Mouse (Mus musculus): ENCODE measurements around the gene Zcchc10.
A peak's percentile ranks its signal among the peaks of the same experiment; 100 is the strongest.
"Not testable (repeated sequence)": the region's sequence is repeated elsewhere in the genome, so short reads cannot be mapped to it uniquely, and the experiment has no call there.

Zcchc10 gene

DNA sequence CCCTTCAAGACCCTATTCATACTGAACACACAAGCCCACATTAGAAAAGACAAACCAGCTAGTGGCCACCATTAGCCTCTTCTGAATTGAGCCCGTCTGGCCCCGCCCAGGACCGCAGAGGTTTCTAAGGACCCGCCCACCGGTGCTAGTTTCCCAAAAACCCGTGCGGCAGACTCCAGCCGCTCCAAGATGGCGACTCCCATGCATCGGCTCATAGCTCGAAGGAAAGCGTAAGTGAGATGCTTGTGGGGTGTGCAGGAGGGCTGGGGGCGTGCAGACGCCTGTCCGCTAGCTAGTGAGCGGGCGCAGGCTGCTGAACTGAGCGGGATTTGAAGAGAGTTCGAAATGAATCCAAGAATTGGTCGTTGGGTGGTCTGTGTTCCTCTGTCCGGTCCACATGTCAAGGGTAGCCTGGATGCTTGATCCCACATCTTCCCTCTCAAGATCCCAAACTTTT lies at the start of gene Zcchc10:
Gene Zcchc10 (plus strand): TSS at position 168 of the 457 bp plus-strand sequence.
- peak; percentile 86 for DNase-seq

DNA sequence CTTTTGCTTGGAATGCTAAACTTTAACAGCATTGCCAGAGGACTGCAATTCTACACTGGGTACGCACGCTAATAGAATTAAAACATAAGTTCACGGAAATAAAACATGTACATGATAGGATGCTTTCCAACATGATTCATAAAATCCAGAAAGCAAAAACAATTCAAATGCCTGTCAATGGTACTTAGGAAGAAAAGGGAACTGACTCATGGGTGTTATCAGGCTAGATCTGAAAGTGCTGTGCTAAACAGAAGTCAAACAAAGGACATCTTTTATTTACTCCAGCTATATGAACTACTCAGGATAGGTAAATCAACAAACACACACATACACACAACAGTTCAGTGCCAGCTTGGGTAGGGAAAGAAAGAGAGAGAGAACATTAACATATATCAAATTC lies 49.1 kb upstream of the Zcchc10 start:
- DNase-seq, result no peak

DNA sequence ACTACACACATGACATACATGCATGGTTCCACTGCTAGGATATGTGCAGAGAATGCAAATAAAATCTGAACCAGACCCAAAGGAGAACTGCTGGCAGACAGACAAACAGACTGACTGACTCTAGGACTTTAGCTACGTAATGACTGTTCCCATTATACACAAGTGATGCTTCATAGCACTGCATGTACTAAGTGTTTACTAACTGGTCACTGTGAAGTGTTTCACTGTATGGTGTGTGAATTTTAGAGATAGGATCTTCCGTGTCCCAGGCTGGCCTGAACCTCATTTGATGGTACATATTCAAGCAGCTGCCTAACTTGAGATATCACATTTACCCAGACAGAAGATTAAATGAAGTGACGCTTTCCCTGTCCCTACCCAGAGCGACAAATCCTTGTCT lies 46.1 kb upstream of the Zcchc10 start:
- DNase-seq, result no peak

DNA sequence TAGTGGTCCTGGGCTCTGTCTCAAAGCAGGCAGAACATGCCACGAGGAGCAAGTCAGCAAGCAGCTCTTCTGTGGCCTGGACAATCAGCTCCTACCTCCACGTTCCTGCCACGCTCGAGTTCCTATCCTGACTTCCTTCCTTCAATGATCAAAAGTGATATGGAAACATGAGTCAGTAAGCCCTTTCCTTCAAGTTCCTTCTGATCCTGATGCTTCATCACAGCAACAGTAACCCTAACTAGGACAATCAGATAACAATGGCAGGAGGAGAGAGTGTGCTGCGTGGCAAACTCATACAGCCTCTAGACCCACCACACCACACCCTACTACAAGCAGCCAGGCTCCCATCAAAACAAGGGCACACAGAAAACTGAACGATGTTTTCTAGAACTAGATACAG lies 38.6 kb upstream of the Zcchc10 start:
- DNase-seq, result no peak

DNA sequence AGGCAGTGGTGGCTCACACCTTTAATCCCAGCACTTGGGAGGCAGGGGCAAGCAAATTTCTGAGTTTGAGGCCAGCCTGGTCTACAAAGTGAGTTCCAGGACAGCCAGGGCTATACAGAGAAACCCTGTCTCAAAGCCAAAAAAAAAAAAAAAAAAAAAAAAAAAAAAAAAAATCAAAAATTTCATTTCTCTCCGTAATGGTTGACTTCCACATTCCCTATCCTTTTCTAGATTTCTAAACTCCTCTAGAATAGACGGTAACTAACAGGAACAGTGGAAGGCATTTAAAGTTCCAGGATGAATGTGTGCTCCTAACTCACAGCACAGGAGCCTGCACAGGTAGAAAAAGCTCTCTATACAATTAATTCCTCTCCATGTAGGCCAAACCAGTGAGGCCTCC lies 34.3 kb upstream of the Zcchc10 start:
- not testable (repeated sequence) for DNase-seq

DNA sequence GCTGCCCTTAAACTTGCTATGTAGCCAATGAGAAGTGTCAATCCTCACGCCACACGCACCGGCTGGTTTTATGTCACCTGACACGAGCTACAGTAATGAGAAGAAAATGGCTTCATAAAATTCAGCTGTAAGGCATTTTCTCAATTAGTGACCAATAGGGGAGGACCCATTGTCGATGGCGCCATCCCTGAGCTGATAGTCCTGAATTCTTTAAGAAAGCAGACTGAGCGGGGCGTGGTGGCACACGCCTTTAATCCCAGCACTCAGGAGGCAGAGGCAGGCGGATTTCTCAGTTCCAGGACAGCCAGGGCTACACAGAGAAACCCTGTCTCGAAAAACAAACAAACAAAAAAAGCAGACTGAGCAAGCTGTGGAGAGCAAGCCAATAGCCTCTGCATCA lies 33.6 kb upstream of the Zcchc10 start:
- DNase-seq, result no peak

DNA sequence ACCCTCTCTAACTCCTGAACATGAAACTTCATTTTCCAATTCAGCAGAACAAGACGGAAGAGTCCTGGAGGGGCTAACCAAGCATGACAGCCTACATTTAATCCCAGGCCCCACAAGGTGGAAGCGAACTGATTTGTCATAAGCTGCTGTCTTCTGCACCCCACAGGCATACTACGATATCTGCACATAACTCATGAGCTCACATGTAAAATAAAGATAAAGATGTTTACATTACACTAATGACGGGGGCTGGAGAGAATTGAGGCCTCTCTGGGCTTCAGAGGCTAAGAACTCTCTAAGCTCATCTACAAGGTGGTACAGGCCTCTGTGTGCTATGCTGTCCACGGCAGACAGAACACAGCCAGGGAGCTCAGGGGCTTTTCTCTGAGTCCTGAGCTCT lies 30.0 kb upstream of the Zcchc10 start:
- no peak for DNase-seq

DNA sequence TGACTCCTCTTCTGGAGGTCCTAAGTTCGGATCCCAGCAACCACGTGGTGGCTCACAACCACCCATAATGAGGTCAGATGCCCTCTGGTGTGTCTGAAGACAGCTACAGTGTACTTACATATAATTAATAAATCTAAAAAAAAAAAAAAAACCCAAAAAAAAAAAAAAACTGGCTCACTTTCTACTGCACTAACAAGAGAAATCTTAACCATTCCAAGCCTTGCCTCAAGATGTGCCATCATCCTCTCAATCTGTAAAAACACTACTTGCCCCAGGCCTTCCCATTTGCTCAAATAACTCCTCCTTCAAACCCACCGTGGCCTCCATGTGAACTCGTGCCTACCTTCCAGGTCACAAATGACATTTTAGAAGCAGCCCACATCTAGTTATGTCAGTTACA lies 27.6 kb upstream of the Zcchc10 start:
- no peak for DNase-seq

DNA sequence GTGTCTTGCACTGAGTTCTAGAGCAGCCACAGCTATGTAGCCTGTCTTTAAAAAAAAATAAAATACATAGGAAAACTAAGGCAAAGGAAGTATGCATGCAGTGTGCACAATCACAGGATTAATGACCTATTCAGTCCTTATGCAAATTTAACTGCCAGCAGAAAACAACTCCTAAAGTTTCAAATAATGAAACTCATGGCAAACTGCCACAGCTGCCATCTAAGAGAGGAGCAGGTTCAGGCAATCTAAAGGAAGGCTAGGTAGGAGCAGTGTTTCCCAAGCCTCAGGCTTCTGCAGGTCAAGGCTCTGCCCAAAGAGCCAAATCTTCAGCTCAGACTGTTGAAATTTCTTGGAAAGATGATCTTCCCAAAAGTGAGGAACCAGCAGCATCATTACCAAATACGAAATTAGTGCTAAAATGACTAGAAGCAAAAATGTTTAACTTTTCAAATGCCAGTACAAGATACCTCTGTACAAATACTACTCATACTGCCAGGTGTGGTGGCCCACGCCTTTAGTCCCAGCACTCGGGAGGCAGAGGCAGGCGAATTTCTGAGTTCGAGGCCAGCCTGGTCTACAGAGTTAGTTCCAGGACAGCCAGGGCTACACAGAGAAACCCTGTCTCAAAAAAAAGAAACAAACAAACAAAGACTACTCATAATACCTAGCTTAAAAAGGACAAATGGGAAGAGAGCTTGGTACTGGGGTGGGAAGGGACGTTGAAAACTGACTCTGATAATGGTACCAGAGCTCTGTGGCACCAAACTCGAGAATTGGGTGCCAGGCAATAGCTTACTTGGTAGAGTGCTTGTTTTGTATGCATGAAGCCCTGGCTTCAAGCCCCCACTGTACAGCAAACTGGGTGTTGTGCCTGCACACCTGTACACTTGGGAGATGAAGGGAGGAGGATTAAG lies 26.3 kb upstream of the Zcchc10 start:
- peak; percentile 16 for DNase-seq

DNA sequence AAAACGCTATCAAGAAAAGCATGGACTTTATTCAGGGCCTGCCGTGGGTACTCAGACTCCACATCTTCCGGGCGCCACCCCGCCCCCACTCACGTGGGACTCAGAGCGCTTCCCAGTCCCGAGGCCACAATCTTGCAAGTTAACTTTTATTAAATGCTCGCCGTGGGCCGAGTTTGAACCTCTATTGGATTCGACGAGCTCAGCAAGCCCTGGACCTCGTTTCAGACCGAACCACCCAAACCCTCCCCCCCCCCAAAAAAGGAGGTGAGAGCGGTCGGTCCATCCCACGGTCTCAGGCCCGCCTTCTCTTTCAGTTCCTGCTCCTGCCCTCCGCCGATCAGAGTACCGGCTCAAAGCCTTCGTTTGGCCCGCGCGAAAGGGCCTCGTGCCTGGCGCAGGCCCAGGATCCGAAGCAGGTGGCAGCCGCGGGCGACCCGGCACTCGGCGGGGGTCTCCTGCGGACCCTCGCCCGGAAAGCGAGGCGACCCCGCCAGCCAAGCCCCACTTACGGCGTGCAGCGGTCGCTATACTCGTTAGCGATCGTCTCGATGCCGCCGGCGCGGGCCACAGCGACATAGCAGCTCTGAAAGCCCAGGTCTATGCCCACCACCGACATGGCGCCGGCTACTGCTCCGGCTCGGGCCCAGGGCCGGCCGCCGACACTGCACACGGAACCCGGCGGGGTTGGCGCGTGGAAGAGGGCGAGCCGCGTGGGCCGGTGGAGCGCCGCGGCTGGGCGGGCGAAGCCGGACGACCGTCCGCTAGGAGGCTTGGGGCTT lies 24.7 kb upstream of the Zcchc10 start:
- peak; percentile 72 for DNase-seq

DNA sequence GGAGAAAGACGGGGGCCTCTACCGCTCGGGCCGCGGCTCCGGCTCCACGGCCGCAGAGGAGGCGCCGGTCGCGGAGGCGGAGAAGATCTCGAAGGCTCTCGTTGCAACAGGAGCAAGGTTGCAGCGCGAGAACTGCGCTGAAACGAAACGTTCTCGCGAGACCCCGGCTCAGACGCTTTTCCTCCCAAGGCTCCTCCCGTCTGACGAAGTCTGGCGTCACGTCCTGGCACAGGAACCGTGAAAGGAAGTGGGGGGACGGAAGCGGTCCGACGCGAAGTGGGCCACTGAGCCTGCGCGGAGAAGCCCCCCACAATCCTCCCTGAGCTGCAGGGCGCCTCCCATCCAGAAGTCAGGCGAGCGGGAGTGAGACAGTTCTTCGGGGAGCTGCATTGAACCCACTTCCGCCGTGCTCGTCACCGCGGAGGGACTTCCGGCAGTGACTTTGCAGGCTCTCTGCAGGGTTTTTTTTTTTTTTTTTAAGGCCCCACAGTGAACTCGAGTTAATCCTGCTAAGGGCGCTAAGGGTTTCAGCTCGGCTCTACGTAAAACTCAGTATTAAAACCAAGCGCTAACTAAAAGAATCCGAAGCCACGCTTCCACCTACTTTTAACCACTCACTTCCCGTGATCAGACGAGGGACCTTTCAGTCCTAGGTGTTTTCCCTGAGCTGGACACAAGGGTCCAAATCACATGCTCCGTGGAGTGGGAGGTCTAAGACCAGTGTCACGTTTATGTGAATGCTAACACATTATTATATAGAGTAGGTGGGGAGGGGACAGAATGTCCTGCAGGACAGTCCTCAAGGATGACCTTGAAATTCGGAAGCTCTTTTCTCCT lies 23.9 kb upstream of the Zcchc10 start, which contains the start of gene Hspa4:
Gene Hspa4 (minus strand): TSS at position 128 of the 837 bp plus-strand sequence.
- peak; percentile 97 for DNase-seq

DNA sequence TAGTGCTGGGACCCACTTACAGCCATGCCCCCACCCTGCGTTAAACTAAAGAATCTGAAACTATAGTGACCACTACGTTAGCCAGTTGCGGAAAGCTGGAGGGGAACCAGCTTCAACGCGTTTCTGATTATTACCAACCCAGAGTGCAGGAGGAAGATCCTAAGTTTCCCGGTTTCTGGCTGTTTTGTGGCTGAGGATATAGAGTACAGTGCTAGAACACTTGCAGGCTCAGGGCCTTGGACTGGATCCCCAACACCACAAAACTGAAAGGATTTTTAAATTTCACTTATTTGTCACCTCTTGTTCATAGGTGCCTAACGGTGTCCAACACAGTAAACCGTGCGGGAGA lies 23.3 kb upstream of the Zcchc10 start:
- DNase-seq, result no peak

DNA sequence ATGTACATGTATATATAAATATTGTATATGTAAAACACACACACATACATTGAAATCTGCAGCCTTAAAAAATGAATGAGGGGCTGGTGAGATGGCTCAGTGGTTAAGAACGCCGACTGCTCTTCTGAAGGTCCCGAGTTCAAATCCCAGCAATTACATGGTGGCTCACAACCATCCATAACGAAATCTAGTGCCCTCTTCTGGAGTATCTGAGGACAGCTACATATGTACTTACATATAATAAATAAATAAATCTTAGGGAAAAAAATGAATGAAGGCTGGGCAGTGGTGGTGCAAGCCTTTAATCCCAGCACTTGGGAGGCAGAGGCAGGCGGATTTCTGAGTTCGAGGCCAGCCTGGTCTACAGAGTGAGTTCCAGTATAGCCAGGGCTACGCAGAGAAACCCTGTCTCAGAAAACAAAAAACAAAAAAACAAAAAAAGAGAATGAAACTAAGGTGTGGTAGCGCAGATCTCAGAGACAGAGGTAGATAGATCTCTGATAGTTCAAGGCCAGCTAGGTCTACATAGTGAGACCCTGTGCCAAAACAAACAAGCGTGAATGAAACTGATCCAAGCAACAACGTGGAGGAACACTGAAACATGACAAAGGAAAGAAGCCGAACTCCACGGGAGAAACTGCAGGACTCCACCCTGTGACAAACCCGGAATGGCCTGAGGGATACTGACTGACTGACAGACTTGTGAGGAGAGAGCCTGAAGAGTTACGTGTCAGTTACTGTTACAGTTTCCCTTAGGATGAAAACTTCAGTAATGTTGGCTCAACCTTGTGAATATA lies 20.2 kb upstream of the Zcchc10 start:
- DNase-seq, result no peak

DNA sequence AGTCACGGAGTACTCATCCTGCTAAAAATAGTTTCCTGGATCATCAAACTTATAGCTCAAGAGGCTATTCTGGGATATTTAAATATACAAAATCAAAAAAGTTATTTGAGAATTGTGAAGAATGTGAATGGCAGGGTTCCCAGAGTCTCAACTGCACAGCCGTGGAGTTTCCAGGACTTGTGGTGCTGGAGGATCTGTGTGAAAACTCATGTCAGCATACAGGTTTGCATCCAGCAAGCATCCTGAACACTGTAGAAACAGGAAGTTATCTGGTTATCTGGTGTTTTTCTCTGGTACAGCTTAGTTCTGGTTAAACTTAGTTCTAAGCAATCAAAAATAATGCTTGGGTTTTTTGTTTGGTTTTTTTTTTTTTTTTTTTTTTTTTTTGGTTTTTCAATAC lies 17.5 kb upstream of the Zcchc10 start:
- no peak for DNase-seq

DNA sequence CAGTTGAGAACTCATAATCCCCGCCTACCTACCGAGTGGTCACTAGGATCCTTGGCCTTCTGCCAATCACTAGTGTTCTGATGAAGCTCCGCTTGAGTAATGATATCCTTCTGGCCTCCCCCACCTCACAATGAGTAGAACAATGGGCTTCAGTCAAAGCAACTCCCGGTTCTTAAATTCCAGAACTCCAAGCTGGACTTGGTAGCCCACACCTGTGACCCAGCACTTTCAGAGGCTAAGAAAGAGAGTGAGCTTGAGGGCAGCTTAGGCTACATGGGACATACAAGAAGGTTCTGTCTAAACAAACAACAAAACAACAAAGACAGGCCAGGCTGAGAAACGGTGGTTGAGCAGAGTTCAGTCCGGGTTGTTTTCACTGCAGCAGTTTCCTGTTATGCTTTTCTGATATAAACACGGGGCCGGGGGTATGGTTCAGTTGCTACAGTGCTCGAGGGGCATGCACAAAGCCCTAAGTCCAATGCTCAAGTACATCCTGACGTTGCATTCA lies 16.9 kb upstream of the Zcchc10 start:
- DNase-seq, result peak; percentile 42

DNA sequence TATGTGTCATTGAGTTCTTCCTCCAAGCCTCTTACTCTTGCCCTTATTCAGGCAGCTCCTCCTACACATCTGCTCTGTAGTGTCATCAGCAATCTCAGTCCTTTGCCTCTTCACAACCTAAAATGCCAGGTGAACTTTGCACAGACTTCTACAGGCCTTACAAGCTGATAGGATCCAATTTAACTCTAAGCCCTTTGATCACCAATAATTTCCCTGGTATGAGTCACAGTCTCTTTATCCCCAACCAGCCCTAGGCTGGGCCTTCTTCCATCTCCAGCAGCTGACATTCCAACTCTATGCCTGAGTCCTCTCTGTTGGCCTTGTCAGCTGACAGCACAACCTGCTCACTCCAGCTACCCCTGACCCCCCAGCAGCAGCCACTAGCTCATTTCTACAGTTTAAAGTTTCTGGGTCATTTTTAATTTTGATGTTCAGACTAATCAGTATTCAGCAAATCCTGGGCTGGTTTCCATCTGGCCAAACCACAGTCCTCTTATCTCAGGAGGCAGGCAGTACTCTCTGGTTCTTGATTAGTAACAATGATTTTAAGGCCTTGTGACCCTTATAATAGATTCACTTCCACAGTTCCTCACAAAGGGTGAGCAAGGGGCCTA lies 16.1 kb upstream of the Zcchc10 start:
- peak; percentile 66 for DNase-seq

DNA sequence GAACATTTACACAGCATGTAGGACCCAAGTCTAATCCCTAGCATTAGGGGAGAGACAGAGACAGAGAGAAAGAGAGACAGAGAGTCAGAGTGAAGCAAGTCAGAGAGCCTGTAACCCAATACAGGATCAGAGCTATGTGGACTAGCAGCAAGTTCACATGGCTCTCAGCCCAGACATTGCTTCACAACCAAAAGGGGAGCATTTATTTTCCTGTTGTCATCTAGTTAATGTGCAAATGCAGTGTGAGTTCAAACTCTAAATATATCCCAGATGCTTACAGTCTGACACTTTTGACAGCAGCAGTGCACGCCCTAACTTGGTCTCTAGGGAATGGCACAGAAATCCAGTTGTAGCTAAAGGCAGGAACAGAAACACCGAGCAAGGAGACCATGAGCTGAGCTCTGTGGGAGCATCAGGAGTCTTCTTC lies 15.6 kb upstream of the Zcchc10 start:
- DNase-seq, result peak; percentile 82

DNA sequence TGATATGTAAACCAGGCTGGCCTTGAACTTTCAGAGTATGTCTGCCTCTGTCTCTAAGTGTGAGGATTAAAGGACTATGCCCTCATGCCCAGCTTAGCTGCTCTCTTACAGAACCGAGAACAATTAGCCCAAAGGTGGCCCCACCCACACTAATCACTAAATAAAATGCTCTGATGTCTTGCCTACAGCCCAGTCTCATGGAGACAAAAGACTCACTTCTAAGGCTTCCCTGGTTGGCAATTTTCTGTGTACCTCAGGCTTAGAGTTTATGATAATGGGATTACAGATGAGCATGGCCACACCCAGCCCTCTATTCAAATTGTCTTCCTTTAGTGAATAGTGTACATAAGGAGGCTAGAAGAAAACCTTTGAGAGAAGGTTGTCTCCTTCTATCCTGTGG lies 13.1 kb upstream of the Zcchc10 start:
- no peak for DNase-seq

DNA sequence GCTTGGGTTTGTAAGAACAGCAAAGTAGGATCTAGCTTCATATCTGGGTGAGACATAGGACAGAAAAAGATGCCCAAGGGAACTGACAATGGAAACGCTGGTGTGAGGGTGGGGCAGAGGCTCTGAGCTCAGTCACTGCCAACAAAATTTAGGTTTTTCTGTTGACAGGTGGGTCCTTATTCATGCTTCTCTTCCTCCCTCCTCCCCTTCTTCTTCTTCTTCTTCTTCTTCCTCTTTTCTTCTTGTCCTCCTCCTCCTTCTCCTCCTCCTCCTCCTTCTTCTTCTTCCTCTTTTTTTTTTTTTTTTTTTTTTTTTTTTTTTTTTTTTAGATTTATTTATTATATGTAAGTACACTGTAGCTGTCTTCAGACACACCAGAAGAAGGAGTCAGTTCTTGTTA lies 11.7 kb upstream of the Zcchc10 start:
- not testable (repeated sequence) for DNase-seq

DNA sequence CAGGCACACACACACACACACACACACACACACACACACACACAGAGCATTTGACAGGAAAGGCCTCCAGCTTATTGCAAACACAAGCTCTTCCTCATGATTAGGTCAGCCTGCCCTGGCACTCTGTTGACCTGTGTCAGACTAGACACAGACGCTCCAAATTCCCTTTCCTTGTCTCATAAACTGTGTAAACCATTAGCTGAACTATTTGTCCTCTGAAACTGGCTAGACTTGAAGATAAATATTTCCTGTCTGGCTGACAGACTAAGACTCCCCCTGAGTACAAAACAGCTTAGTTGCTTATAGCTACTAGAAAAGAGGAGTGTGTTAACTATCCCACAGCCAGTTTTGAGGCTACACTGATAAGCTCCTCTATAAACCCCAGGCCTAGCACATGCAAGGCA lies 9.7 kb upstream of the Zcchc10 start:
- DNase-seq, result peak; percentile 57

DNA sequence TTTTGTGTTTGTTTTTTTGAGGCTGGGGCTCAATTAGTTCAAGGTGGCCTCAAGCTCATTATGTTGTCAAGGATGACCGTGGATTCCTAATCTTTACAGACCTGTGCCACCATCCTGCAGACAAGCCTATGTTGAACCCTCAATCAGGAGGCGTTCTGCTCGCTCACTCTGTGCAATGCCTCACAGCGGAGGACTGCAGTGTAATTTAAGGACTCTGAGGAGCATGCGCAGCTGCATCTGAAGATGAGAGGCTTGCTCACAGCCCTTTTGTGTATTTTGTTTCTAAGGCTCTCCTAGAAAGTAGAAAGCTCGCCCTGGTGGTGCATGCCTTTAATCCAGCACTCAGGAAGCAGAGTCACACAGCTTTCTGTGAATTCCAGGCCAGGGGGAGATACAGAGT lies 7.5 kb upstream of the Zcchc10 start:
- no peak for DNase-seq
